In the genomic region with DNA sequence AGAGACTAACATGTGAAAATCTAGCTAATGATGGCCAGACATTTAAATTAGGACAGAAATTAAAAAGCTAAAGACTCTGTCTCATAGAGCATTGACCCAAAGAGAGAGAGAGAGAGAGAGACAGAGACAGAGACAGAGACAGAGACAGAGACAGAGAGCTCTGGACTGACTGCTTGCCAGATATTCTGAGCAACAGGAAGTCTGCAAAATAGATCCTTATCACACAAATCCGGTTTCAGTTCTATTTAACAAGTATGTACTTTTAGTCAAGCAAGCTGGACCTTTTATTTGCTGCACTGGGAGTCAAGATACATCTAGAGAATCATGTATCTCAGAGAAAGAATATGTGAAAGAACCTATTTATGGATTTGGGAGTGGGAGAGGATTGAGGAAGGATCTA, we compare ENCODE assay signal across 15 mouse cellular contexts.
"Had no signal": no experiment of that assay in that cellular context is flagged by ENCODE, and none has a peak within 500 bp of the region (broad histone marks: within the 10 kb centered on the region; RNA-seq: fewer than 3 reads in every experiment).

No protein-coding gene starts in this region.

- H3K9ac ChIP-seq: lung, embryonic 14.5 days; midbrain, embryonic 12.5 days; neural tube, embryonic 12.5 days; stomach, embryonic 15.5 days had no signal

- DNase-seq: lung, adult 18-20 months; lung, embryonic 14.5 days; lung, postnatal 10 days; lung, postnatal 4 days; midbrain, embryonic 14.5 days; right cerebral cortex, postnatal 14 days; thymus, adult 2 months; thymus, postnatal 25 days had no signal

- H3K27me3 ChIP-seq: midbrain, embryonic 12.5 days; neural tube, embryonic 12.5 days; stomach, embryonic 15.5 days had no signal

- H3K36me3 ChIP-seq: midbrain, embryonic 10.5 days; midbrain, embryonic 12.5 days; neural tube, embryonic 12.5 days; stomach, embryonic 15.5 days had no signal

- ATAC-seq: midbrain, embryonic 16.5 days had no signal

- H3K4me3 ChIP-seq: midbrain, embryonic 10.5 days; midbrain, embryonic 12.5 days; myocyte; neural tube, embryonic 12.5 days; stomach, embryonic 15.5 days had no signal

- H3K9me3 ChIP-seq: midbrain, embryonic 12.5 days; neural tube, embryonic 12.5 days; stomach, embryonic 15.5 days had no signal

- H3K27ac ChIP-seq: midbrain, embryonic 10.5 days; midbrain, embryonic 12.5 days; neural tube, embryonic 12.5 days; stomach, embryonic 15.5 days; stomach, postnatal 0 days had no signal

- H3K4me1 ChIP-seq: midbrain, embryonic 10.5 days; midbrain, embryonic 12.5 days; neural tube, embryonic 12.5 days; stomach, embryonic 15.5 days had no signal

- H3K4me2 ChIP-seq: lung, embryonic 14.5 days; midbrain, embryonic 12.5 days; neural tube, embryonic 12.5 days; stomach, embryonic 15.5 days had no signal
